Mouse (Mus musculus) testis, postnatal 14 days (tissue): ENCODE data around the gene Zbtb40.
A peak's percentile ranks its signal among the peaks of the same experiment; 100 is the strongest.

Experiments
- DNase-seq: peaks from one replicate; pipeline ENCODE4 v3.0.0; 2021; ENCODE audit warnings: low spot score

Zbtb40 gene

GRCm38 (mm10) chr4:137048550-137049032 is at the start of gene Zbtb40:
TSS of gene Zbtb40 (minus strand) at chr4:137048801.
- DNase-seq = peak; percentile 97

- no peak for DNase-seq
These were observed 49.4 kb upstream of the Zbtb40 start for GRCm38 (mm10) chr4:137097984-137098327.

- no peak for DNase-seq
These were observed 48.8 kb upstream of the Zbtb40 start for GRCm38 (mm10) chr4:137097246-137097983.

GRCm38 (mm10) chr4:137096353-137096752 is 47.8 kb upstream of the Zbtb40 start:
- DNase-seq = no peak

- DNase-seq = no peak
These were observed 36.6 kb upstream of the Zbtb40 start for GRCm38 (mm10) chr4:137085083-137085810.

- DNase-seq = no peak
These were observed 34.3 kb upstream of the Zbtb40 start for GRCm38 (mm10) chr4:137082866-137083265.

- DNase-seq = no peak
These were observed 32.8 kb upstream of the Zbtb40 start for GRCm38 (mm10) chr4:137081401-137081800.

- no peak for DNase-seq
These were observed 28.6 kb upstream of the Zbtb40 start for GRCm38 (mm10) chr4:137077216-137077615.

- no peak for DNase-seq
These were observed 22.6 kb upstream of the Zbtb40 start for GRCm38 (mm10) chr4:137071204-137071603.

GRCm38 (mm10) chr4:137068491-137068890 is 19.9 kb upstream of the Zbtb40 start:
- no peak for DNase-seq

- no peak for DNase-seq
These were observed 17.2 kb upstream of the Zbtb40 start for GRCm38 (mm10) chr4:137065846-137066245.

GRCm38 (mm10) chr4:137054932-137055331 is 6.3 kb upstream of the Zbtb40 start:
- DNase-seq = no peak

GRCm38 (mm10) chr4:137053810-137054209 is 5.2 kb upstream of the Zbtb40 start:
- no peak for DNase-seq

GRCm38 (mm10) chr4:137047840-137048549 is 606 bp downstream of the Zbtb40 start:
- DNase-seq = no peak

- DNase-seq = no peak
These were observed 2.5 kb downstream of the Zbtb40 start for GRCm38 (mm10) chr4:137046110-137046509.

GRCm38 (mm10) chr4:137044516-137044915 is 4.1 kb downstream of the Zbtb40 start:
- no peak for DNase-seq

- no peak for DNase-seq
These were observed 4.8 kb downstream of the Zbtb40 start for GRCm38 (mm10) chr4:137043799-137044198.

GRCm38 (mm10) chr4:137042039-137042438 is 6.6 kb downstream of the Zbtb40 start:
- no peak for DNase-seq

GRCm38 (mm10) chr4:137041161-137041621 is 7.4 kb downstream of the Zbtb40 start:
- DNase-seq = no peak

GRCm38 (mm10) chr4:137039441-137039840 is 9.2 kb downstream of the Zbtb40 start:
- no peak for DNase-seq

- no peak for DNase-seq
These were observed 10.1 kb downstream of the Zbtb40 start for GRCm38 (mm10) chr4:137038501-137038900.

- DNase-seq = peak; percentile 56
These were observed 10.5 kb downstream of the Zbtb40 start for GRCm38 (mm10) chr4:137038096-137038495.
